Mouse (Mus musculus): ENCODE data around the gene Ptpn4.

The Ptpn4 gene

GRCm38 (mm10) chr1:119640006-119640405 is 197.4 kb downstream of the Ptpn4 start:
- DNase-seq, result no peak

GRCm38 (mm10) chr1:119637188-119638023 is 200.0 kb downstream of the Ptpn4 start:
- no peak for DNase-seq

GRCm38 (mm10) chr1:119634746-119635145 is 202.7 kb downstream of the Ptpn4 start:
- no peak for DNase-seq

GRCm38 (mm10) chr1:119630428-119630827 is 207.0 kb downstream of the Ptpn4 start:
- DNase-seq, result no peak

GRCm38 (mm10) chr1:119626837-119627236 is 210.6 kb downstream of the Ptpn4 start:
- DNase-seq, result no peak

GRCm38 (mm10) chr1:119624444-119624843 is 213.0 kb downstream of the Ptpn4 start:
- DNase-seq, result no peak

- no peak for DNase-seq
Observed at GRCm38 (mm10) chr1:119605396-119605795, 232.0 kb downstream of the Ptpn4 start.
